16 mouse cellular contexts compared by ENCODE assay signal in genomic region chr11:109497990-109498389, GRCm38 (mm10). TPM values are rescaled to one million over a fixed set of nuclear protein-coding genes. Genes with fewer than 3 reads are reported as not detected.
A peak's percentile ranks its signal among the peaks of the same experiment; 100 is the strongest.
DNase-seq lines count a peak whose midpoint lies in the region; ATAC-seq and TF ChIP-seq lines count a peak whose summit lies in the region.
"Had no signal": no experiment of that assay in that cellular context is flagged by ENCODE, and none has a peak within 500 bp of the region (broad histone marks: within the 10 kb centered on the region; RNA-seq: fewer than 3 reads in every experiment).

No protein-coding gene starts in this region.

- TF ChIP-seq POLR2A in small intestine, adult 2 months (IDR thresholded peaks at IDR 0.05; ENCODE audit: low read depth, low read length), result no peak

- H3K4me3 ChIP-seq in gastrocnemius, adult 2 months, result peak overlapping the region; percentile 23; the same call in 1 of the 2 replicates
- no peak overlapping the region for H3K4me3 ChIP-seq in kidney, postnatal 0 days (replicated peaks; ENCODE audit: low read depth, low read length)
- no peak overlapping the region for H3K4me3 ChIP-seq in forebrain, embryonic 15.5 days
- H3K4me3 ChIP-seq in small intestine, adult 2 months (ENCODE audit: low read depth, low read length), result no peak overlapping the region; the same call in 1 of the 2 replicates
- H3K4me3 ChIP-seq: limb, embryonic 15.5 days; myocyte had no signal

- H3K9ac ChIP-seq in kidney, postnatal 0 days (ENCODE audit: low read depth, low read length), result no peak overlapping the region
- no peak overlapping the region for H3K9ac ChIP-seq in forebrain, embryonic 15.5 days (replicated peaks)
- H3K9ac ChIP-seq: limb, embryonic 15.5 days had no signal

- peaks cover 27% of the 10 kb centered on the region for H3K4me1 ChIP-seq in kidney, postnatal 0 days (replicated peaks; ENCODE audit: insufficient read depth, low read length)
- peaks cover 21% of the 10 kb centered on the region for H3K4me1 ChIP-seq in forebrain, embryonic 15.5 days
- H3K4me1 ChIP-seq in small intestine, adult 2 months (ENCODE audit: control insufficient read depth, insufficient read depth, insufficient read length, low read length), result peaks cover 39% of the 10 kb centered on the region

- no peak for DNase-seq in gastrocnemius, adult 2 months
- DNase-seq in gastrocnemius, postnatal 25 days, result no peak
- DNase-seq in kidney, postnatal 0 days (ENCODE audit: low spot score), result peak; percentile 19
- DNase-seq in kidney, postnatal 36 days, result no peak
- no peak for DNase-seq in retina, postnatal 1 day
- DNase-seq: cerebellum, adult 11-12 months; gastrocnemius, postnatal 36 days; heart, postnatal 36 days; layer of hippocampus, adult 9-11 months; lung, adult 2 months; thymus, postnatal 4 days had no signal

- intact Hi-C loops in gastrocnemius, adult 2 months (cut with DNase I), result no loop called here

- H3K27me3 ChIP-seq in kidney, postnatal 0 days (ENCODE audit: insufficient read depth, low read length), result no peaks in the 10 kb centered on the region
- no peaks in the 10 kb centered on the region for H3K27me3 ChIP-seq in forebrain, embryonic 15.5 days
- H3K27me3 ChIP-seq in small intestine, adult 2 months (ENCODE audit: control insufficient read depth, insufficient read depth, low read length), result no peaks in the 10 kb centered on the region
- H3K27me3 ChIP-seq: limb, embryonic 15.5 days had no signal

- H3K36me3 ChIP-seq in kidney, postnatal 0 days (ENCODE audit: insufficient read depth, low read length), result no peaks in the 10 kb centered on the region
- H3K36me3 ChIP-seq in forebrain, embryonic 15.5 days, result no peaks in the 10 kb centered on the region
- H3K36me3 ChIP-seq in small intestine, adult 2 months (ENCODE audit: control insufficient read depth, insufficient read depth, low read length), result no peaks in the 10 kb centered on the region
- H3K36me3 ChIP-seq: limb, embryonic 15.5 days had no signal

- WGBS in kidney, postnatal 0 days, result 32% methylated on average over 9 of the region's 9 CpGs
- 84% methylated on average over 9 of the region's 9 CpGs for WGBS in forebrain, embryonic 15.5 days
- WGBS in small intestine, adult 2 months, result 32% methylated on average over 9 of the region's 9 CpGs

- ATAC-seq in kidney, postnatal 0 days (replicated peaks; ENCODE audit: low FRiP score, low read depth), result no peak
- no peak for ATAC-seq in forebrain, embryonic 15.5 days (replicated peaks)

- H3K27ac ChIP-seq in gastrocnemius, adult 2 months, result no peak overlapping the region
- no peak overlapping the region for H3K27ac ChIP-seq in kidney, postnatal 0 days
- peak overlapping the region; percentile 67 for H3K27ac ChIP-seq in forebrain, embryonic 15.5 days (replicated peaks)
- peak overlapping the region; percentile 21 for H3K27ac ChIP-seq in small intestine, adult 2 months (ENCODE audit: insufficient read depth, low read depth, low read length)
- H3K27ac ChIP-seq: hindbrain, postnatal 0 days; limb, embryonic 15.5 days had no signal

- H3K9me3 ChIP-seq in kidney, postnatal 0 days (replicated peaks; ENCODE audit: low read length), result no peaks in the 10 kb centered on the region
- H3K9me3 ChIP-seq in forebrain, embryonic 15.5 days, result no peaks in the 10 kb centered on the region
- H3K9me3 ChIP-seq: limb, embryonic 15.5 days had no signal

- H3K4me2 ChIP-seq in kidney, postnatal 0 days (ENCODE audit: low read length), result no peak overlapping the region
- H3K4me2 ChIP-seq in forebrain, embryonic 15.5 days (replicated peaks), result no peak overlapping the region
- H3K4me2 ChIP-seq: limb, embryonic 15.5 days had no signal

- no peak for TF ChIP-seq CTCF in gastrocnemius, adult 2 months (IDR thresholded peaks at IDR 0.05)
- TF ChIP-seq CTCF in kidney, postnatal 0 days (IDR thresholded peaks at IDR 0.05; ENCODE audit: low read depth), result no peak
- no peak for TF ChIP-seq CTCF in small intestine, adult 2 months (IDR thresholded peaks at IDR 0.05; ENCODE audit: extremely low read depth, insufficient read length, insufficient replicate concordance, low read depth, low read length)

RNA-seq across cellular contexts. Expression of gene Slc16a6, which starts 24.6 kb away (rescaled TPM):
- total RNA-seq in gastrocnemius, adult 2 months (2021), result 1 to 10 TPM; 7.4 to 9.2 TPM
- 10 to 100 TPM in 1 of 2 experiments, 1 to 10 TPM in 1; 7.0 to 11.5 TPM for total RNA-seq in gastrocnemius, postnatal 25 days (2021)
- polyA plus RNA-seq in kidney, postnatal 0 days (2015; fragmentation: Nextera tagmentation; extraction: Ambion mirVana), result 5.3 and 7.8 TPM in 2 replicates
- 3.7 and 5.1 TPM in 2 replicates for polyA plus RNA-seq in forebrain, embryonic 15.5 days (2015; fragmentation: Nextera tagmentation; extraction: Ambion mirVana)
- polyA plus RNA-seq in small intestine, adult 2 months (2012; rRNA removed), result 4.2 and 7.8 TPM in 2 replicates

RNA-seq across cellular contexts. Expression of gene Arsg, which starts 24.8 kb away (rescaled TPM):
- total RNA-seq in gastrocnemius, adult 2 months (2021), result under 1 TPM; 0.84 to 0.86 TPM
- 1 to 10 TPM; 2.6 to 4.7 TPM for total RNA-seq in gastrocnemius, postnatal 25 days (2021)
- polyA plus RNA-seq in kidney, postnatal 0 days (2015; fragmentation: Nextera tagmentation; extraction: Ambion mirVana), result 9.1 and 9.9 TPM in 2 replicates
- 4.0 and 6.0 TPM in 2 replicates for polyA plus RNA-seq in forebrain, embryonic 15.5 days (2015; fragmentation: Nextera tagmentation; extraction: Ambion mirVana)
- 3.1 and 4.2 TPM in 2 replicates for polyA plus RNA-seq in small intestine, adult 2 months (2012; rRNA removed)

Comparison
In these comparisons a context has a peak if more than half of its experiments do, and no peak if none do; other contexts are left out.
1. H3K27ac ChIP-seq: peak in forebrain, embryonic 15.5 days (single experiment) and small intestine, adult 2 months (single experiment); none in gastrocnemius, adult 2 months (single experiment) and kidney, postnatal 0 days (single experiment).